Mouse (Mus musculus): ENCODE measurements around the gene Atg9a. TPM values are rescaled to one million over a fixed set of nuclear protein-coding genes. Genes with fewer than 3 reads are reported as not detected.

Atg9a gene
- total RNA-seq (2023): 28.4 TPM

DNA sequence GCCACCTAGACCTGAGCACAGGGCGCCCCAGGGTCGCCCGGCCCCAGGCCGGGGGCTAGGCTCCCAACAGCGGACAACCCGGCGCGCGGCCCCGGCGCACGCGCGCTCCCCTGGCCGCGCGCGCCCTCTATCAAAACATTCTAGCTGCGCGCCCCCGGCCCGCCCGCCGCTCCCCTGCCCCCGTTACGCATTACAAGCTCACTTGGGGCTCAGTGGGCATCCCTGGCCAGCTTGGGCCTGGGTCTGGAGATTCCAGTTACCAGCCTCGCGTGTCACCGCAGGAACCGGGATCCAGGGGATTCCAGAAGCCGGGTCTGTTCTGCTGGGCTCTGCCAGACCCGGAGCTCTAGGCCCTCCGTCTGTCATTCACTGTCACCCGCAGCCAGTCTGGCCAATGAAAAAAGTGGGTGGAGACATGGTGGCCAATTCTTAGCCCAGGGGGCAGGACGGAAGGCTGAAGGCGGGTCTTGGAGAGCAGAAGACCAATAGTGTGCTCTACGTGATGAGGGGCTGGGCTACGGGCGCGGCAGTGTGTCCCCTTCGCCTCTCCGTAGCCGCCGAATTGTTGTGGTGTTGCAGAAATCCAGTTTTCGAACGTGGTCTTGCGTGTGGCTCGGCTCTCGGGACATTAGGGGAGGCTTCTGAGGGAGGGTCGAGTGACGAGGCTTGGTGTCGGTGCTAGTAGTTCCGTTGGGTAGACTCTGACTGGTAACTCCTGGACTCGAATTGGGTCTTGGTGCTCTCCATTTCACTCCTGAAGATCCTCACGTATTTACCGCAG is at the start of gene Atg9a, which contains the start of gene Ankzf1:
TSS of gene Atg9a (minus strand) at position 575 of the 781 bp plus-strand sequence.
TSS of gene Ankzf1 (plus strand) at position 530 of the 781 bp plus-strand sequence.

DNA sequence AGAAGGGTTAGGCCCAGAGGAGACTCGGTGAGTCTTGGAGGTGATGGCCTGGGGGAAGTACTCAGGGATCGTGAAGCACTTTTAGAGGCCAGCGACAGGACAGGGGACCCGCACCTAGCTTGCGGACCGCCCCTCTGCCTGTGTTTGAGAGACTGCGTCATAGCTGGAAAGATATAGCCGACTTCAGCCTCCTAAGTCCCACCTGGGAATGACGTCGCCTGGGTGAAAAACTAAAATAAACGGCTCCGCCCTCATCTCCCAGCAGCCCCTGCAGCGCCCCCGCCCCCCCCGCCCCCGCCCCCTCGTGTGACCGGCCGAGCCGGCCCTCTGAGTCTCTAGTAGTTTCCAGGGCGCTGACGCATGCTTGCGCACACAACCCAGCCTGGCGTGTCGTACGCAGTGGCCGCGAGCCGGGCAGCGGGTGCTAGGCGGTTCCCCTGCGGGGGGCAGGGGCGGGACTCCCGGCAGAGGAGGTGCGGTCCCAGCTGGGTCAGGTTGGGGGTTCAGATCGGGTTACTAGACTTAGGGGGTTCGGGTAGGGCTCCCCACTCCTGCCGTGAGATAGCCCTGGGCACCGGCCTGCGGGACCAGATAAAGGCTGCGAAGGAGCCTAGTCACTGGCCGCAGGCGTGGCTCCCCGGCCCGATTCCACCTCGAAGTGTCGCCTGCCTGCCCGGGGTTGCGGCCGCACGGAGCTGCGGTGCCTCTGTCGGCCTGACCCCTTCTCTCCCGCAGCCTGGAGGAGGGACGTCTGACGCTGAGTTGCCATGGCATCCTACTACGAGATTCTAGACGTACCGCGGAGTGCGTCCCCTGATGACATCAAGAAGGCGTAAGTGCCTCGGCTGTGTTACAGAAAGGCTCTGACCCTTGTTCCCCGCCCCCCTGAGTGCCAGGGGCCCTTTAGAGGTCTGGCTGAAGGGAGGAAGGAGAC is 44.4 kb upstream of the Atg9a start, which contains the start of gene Dnajb2:
TSS of gene Dnajb2 (plus strand) at position 290 of the 934 bp plus-strand sequence.

DNA sequence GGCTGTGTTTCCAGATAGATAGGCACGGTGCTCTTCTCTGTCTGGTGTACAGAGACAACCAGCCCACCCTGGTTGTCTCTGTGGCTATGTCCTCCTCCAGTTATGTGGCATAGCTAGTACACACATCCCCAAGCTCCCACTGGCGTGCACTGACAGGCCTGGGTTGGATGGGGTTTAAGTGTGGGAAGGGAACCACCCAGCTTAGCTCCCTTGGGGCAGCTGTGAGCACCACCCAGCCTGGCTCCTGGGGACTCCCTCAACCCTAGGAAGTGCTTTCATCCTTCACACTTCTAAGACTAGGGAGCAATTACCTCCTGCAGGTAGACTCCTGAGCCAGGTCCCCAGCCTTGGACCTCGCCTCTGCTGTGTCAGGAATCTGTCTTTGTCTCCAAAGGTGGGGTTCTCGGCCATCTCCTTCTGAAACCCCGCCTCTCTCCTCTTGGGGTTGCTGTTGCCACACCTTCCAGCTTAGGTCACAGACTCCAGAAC is 39.7 kb upstream of the Atg9a start, which contains the start of gene A630095N17Rik:
TSS of gene A630095N17Rik (minus strand) at position 439 of the 489 bp plus-strand sequence.

DNA sequence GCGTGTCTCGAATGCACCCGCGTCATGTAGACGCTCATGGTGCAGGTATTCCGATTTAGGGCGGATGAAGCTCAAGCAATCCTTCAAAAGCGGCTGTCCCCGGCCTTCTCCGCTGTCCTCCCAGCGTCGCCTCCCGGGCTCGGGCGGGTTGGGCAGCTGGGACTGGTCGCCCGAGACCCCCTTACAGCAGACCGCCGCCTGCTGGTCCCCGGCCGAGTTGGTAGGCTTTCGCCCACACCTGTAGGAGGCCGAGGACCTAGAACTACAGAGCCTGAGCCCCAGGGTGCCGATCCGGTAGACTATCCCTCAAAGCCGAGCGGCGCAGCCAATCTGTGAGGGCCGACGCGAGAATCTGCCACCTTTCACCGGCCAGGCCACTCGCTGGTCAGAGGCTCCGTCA is 27.5 kb upstream of the Atg9a start, which contains the start of gene Tuba4a:
TSS of gene Tuba4a (minus strand) at position 335 of the 400 bp plus-strand sequence.

DNA sequence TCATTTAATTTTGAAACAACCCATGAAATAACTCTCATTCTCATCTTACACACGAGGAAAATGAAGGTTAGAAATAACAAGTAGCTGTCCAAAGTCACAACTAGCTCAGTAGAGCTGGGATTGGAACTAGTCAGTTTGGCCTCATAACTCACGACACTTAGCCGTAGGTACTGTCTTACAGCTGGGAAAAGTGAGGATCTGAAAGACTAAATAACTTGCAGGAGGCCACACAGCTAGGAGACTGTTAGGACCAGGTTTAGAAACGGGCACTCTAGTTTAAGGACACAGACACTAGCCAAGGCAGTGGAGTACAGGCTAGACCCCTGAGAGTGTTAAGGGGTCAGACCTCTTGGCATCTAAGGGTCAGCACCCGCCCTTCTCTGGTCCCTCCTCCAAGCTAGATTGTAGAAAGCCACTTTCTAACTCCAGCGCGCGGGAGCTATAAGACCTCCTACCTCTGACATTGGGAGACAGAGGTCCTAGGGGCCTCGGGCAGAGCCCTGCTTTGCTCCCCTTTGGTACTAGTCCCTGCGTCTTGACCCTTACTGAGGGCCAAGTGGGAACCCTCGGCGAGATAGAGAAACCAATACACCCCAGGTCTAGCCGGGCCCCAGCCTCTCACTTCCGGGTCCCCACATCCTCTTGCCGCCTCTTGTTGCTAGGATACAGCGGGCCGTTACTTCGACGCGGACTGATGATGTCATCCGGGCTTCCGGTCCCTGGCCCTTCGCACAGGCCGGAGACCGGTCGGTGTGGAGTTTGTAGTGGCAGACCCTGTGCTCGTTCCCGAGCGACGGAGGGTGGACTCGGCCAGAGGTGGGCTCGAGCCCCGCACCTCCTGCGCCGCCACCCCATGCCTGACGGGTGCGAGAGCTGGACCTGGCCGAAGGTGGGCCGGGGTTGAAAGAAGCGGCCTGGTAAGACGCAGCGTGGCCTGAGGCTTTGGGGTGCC is 18.4 kb upstream of the Atg9a start, which contains the start of the genes Glb1l and Stk16:
TSS of gene Glb1l (minus strand) at position 678 of the 952 bp plus-strand sequence.
TSS of gene Stk16 (plus strand) at position 703 of the 952 bp plus-strand sequence.

DNA sequence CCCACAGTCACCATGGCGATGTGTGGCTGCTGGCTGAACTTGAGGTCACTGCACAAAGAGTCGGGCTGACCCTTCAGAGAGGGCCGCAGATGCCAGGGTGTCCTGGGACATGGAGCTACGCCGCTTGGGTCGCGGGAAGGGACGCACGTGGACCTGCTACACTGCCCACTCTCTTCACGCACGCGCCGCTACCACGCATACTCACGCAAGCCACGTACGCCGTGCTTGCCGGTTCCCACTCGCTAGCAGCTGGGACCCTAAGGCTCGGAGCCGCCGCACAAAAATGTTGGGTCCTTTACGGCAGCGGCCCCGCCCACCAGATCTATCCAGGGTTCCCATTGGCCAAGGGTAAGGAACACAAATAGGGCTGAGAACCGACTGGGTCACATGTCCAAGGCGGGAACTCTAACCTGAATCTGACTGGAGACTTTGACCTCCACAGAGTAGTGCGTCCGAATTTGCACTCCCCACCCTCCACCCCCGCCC is 11.8 kb downstream of the Atg9a start, which contains the start of gene Abcb6:
TSS of gene Abcb6 (minus strand) at position 288 of the 486 bp plus-strand sequence.

DNA sequence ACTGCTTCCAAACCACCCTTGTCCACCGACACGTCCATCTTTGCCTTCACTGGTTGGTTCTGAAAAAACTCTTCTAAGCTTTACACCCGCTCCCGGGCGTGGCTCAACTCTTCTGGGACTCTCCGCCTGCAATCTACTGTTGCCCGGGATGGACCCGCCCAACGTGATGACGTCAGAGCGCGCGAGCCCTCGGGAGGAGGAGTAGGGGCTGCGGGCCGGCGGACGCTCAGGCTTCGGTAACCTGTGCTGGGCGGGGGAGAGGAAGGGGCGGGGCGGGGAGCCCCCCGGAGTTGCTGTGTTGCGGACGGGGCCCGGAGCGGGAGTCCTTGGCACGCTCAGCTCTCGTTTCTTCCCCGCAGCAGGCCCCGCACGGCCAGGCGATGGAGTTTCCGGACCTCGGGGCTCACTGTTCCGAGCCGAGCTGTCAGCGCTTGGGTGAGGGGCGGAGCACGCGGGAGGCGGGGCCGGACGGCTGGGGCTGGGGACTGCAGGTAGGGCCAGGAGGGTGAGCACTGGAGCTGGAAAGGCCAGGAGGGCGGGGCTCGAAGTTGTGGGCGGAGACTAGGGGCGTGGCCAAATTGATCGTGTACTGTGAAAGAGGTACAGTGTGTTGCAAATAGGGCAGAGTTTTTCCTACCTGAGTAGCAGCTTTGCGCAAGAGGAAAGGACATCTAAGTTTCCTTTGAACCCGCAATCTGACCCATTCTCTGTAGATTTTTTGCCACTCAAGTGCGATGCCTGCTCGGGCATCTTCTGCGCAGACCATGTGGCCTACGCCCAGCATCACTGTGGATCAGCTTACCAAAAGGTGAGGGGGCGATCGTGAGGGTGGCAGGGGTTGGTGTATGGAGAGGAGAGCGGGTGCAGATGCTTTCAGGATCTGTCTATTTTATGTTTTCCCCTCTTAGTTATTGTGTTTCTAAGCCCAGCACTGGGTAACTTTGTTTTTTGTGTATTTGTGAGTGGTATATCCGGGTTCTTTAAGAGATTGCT is 23.2 kb downstream of the Atg9a start, which contains the start of gene Zfand2b:
TSS of gene Zfand2b (plus strand) at position 175 of the 993 bp plus-strand sequence.

DNA sequence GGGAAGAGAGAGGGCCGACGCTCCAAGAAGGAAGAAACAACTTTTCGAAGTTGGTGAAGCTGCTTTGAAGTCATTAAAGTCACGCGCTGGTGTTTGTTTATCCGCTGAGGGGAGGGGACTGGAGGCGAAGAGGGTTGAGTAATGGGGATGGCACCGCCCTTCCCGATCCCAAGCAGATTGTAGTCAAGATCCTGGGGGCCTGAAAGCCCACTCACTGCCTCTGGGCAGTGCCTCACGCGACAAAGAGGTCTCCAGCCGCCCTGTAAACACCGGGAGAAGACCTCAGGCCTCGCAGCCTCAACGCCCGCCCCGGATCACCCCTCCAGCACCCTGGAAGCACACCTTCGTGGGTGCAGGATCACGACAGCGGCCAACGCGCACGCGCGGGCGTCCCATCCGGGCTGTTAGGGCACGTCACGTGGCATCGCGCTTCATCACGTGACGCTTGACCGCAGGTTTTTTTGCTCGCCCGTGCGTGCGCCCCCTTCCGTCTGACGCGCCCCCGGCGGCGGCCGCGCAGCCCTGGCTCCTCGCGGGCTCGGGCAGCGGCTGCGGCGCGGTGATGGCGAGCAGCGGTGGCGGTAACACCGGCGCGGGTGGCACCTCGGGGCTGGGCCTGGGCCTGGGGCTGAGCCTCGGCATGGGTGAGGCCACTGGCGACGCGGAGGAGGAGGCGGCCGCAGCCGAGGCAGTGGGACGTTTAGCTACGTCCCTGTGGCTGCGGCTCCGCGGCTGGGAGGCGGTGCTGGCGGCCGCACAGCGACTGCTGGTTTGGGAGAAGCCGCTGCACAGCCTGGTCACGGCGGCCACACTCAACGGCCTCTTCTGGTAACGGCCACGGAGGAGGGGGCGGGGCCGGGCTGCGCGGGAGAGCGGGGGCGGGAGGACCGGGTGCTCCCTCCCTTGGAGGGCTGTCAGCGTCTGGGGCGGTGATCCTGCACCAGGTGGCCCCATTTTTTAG is 49.4 kb downstream of the Atg9a start, which contains the start of the genes Cnppd1 and Retreg2:
TSS of gene Cnppd1 (minus strand) at position 411 of the 961 bp plus-strand sequence.
TSS of gene Retreg2 (plus strand) at position 478 of the 961 bp plus-strand sequence.

DNA sequence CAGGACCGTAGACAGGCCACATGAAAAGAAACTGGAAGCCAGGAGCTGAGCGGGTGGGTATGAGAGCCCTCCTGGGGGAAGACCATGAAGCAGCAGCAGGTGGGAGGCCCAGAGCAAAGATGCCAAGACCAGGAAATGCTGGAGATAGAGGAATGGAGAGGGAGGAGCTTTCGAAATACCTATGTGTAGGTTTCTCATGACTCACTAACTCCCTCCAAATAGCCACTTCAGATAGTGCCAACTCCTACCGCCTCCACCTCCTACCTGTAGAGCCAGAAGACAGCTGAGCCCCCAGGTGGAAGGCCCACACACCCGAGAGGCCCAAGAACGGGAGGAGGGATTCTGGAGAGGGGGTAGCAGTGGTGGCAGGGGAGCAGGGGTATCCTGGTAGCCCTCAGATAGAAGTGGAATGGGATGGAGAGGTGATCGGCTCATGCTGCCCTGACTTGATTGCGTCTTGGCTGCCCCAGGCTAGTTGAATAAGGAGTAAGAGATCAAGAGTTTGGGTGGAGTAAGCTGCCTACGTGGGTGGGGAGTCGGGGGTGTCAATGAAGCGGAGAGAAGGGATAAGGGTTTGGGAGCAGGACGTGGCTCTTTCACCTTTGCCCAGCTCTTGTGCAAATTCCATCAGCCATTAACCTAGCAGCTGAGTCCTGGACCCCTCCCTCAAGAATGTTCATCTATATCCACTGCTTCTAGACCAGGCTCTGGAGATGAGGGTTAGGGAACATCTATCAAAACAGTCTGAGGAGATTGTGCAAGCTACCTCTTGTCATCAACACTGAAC is 58.4 kb downstream of the Atg9a start, which contains the start of gene Slc23a3:
TSS of gene Slc23a3 (minus strand) at position 470 of the 787 bp plus-strand sequence.

Other genes with a start within 250 kb of the Atg9a start
- gene Ihh, start 240.5 kb downstream of the Atg9a start, total RNA-seq (2023): 0.46 TPM
- 2.5 TPM for gene Nhej1, start 67.0 kb downstream of the Atg9a start, total RNA-seq (2023)
- gene Slc23a3, start 58.3 kb downstream of the Atg9a start, total RNA-seq (2023): 2.6 TPM
- 109 TPM for gene Cnppd1, start 49.5 kb downstream of the Atg9a start, total RNA-seq (2023)
- gene Retreg2, start 49.4 kb downstream of the Atg9a start, total RNA-seq (2023): 63.0 TPM
- 32.3 TPM for gene Zfand2b, start 23.6 kb downstream of the Atg9a start, total RNA-seq (2023)
- 6.2 TPM for gene Abcb6, start 11.8 kb downstream of the Atg9a start, total RNA-seq (2023)
- 24.3 TPM for gene Ankzf1, start within 50 bp of the Atg9a start, total RNA-seq (2023)
- gene Glb1l, start 18.6 kb upstream of the Atg9a start, total RNA-seq (2023): 11.1 TPM
- gene Stk16, start 18.6 kb upstream of the Atg9a start, total RNA-seq (2023): 97.7 TPM
- gene Tuba4a, start 27.7 kb upstream of the Atg9a start, total RNA-seq (2023): 185 TPM
- gene A630095N17Rik, start 39.9 kb upstream of the Atg9a start, total RNA-seq (2023): not detected
- gene Dnajb2, start 44.2 kb upstream of the Atg9a start, total RNA-seq (2023): 52.1 TPM
- 0.24 TPM for gene Ptprn, start 72.3 kb upstream of the Atg9a start, total RNA-seq (2023)
- not detected for gene Resp18, start 86.2 kb upstream of the Atg9a start, total RNA-seq (2023)
- gene Dnpep, start 125.8 kb upstream of the Atg9a start, total RNA-seq (2023): 34.9 TPM
- 0.21 TPM for gene Des, start 168.1 kb upstream of the Atg9a start, total RNA-seq (2023)
- gene Speg, start 183.1 kb upstream of the Atg9a start, total RNA-seq (2023): 0.80 TPM
- 59.5 TPM for gene Gmppa, start 243.7 kb upstream of the Atg9a start, total RNA-seq (2023)

Data from CD8-positive naive resting alpha-beta T cell, adult 57 days (primary cell).